Mouse (Mus musculus) heart, postnatal 14 days (tissue): ENCODE measurements around the gene Abca12. TPM values are rescaled to one million over a fixed set of nuclear protein-coding genes. Genes with fewer than 3 reads are reported as not detected.

Experiments used
- DNase-seq, 2 experiments: peaks; one replicate each; pipeline ENCODE4 v3.0.0; 2021 to 2022
- intact Hi-C: fragments of 180-260 bp; cut with DNase I; formaldehyde crosslinking; loops from one replicate; pipeline ENCODE4 v1.15.1; 2025
- total RNA-seq, 2 experiments: library from RNA; stranded (reverse); gene quantifications; 2 replicates each; pipeline ENCODE4 v1.2.3; 2021

Abca12 gene
- total RNA-seq, 2 experiments from 2014 or later, result 2.4 to 2.9 TPM

DNA sequence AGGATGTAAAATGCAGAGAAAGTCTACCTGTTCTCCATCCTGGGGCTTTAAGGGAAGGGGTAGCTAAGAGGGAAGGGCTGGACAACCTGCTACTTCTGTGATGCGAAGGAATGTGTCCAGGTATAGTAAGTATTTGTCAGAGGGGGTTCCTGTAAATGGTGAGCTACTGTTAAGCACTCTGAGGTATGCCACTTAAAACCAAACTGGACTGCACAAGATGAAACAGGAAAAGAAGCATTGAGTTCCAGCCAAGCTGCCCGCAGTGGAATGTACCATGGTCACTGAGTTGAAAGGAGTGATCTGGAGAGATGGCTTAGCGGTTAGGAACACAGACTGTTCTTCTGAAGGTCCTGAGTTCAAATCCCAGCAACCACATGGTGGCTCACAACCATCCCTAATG is 179.4 kb downstream of the Abca12 start:
- DNase-seq, result no peak
- intact Hi-C loops, result no loop called here

DNA sequence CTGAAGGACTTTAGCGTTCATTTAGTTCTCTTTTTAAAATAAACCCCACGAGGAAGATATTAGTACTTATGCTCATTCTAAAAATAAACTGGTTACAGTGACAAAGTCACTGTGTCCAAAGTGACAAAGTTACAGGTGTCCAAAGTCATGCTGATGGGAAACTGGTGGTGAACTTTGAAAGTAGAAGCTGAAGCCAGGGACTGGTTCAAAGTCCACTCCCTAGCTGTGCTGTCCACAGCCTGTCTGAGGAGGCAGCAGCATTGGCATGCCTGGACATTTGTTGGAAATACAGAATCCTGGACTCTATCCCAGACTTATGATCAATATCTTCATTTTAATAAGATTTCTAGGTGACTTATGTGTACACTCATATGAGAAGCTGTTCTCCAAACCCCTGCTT is 183.5 kb downstream of the Abca12 start:
- intact Hi-C loops, result no loop called here
- no peak for DNase-seq

DNA sequence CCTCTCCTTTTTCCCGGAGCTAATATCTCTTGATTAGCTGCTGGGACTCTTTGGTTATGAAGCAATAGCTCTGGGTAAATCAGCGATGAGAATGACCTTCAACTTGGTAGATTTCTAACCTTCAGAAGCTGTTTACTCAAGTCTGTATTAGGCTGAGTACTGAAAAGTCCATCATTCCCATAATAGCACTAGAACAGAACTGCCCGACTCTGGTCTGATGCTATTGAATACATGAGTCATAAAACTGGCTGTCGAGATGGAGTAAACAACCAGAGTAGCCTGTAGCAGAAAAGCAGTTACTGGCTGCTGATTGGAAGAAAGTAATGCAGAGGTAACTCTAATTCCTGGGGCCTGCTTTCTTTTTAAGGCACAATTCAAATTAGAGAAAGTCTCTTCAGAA is 211.1 kb downstream of the Abca12 start:
- intact Hi-C loops, result no loop called here
- DNase-seq, result no peak

DNA sequence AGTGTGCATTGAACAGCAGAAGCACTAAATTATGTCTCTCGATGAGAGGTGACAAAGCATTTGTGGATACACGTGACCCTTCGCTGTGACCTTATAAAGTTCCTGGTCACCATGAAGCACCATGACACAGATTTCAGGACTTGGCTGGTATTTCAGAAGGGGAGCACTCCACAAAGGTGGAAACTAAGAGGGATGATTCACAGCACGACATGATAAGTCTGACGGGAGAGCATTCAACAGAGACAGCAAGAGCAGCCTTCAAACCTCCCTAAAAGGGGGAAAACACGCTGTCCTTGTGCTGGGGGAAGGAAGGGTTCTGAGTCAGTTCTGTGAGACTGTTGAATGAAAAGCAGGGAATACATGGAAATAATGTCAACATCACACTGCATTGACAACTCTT is 218.5 kb downstream of the Abca12 start:
- intact Hi-C loops, result no loop called here
- no peak for DNase-seq

DNA sequence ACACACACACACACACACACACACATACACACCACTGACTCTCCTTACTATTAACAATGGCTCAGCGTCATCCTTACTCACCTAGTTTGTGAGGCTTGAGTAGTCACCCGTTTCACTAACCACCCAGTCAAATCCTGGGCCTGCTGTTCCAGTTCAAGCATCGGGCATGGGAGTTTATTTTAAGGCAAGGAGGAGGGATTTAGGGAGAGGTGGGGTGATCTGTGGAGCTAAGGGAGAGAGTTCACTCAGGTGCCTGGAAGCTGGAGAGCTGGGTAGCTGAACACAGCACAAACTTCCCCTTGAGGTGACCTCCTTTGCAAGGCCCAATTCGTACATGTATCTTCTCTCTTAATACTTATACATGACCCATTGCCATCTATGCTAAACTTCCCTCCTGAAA is 219.4 kb downstream of the Abca12 start:
- no peak for DNase-seq
- intact Hi-C loops, result no loop called here

DNA sequence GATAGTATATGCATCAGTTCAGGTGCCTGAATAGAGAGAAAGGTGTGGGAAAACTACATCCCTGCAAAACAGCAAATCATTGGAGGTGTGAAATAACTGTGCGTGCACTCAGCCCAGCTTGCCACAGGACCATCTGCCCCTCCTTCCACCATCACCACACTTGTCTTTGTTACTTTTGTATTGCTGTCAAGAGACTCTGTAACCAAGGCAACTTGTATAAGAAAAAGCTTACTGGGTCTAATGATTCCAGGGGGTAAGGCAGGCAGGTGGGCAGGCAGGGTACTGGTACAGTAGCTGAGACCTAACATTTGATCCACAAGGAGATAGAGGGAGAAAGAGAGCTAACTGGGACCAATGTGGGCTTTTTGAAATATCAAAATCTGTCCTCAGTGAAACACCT is 220.8 kb downstream of the Abca12 start:
- intact Hi-C loops, result no loop called here
- no peak for DNase-seq

Other genes with a start within 250 kb of the Abca12 start
- 10 to 100 TPM; 18.2 to 21.6 TPM for gene Atic, start 142.2 kb upstream of the Abca12 start, total RNA-seq
- gene Fn1, start 238.3 kb upstream of the Abca12 start, total RNA-seq, result 100 to 1,000 TPM; 225 to 254 TPM